Mouse (Mus musculus) ES-E14 (cell line): Measurements from ENCODE around the gene Cebpzos. TPM values are rescaled to one million over a fixed set of nuclear protein-coding genes. Genes with fewer than 3 reads are reported as not detected.
A peak's percentile ranks its signal among the peaks of the same experiment; 100 is the strongest.

ENCODE experiments used
- DNase-seq: peaks from one replicate; pipeline ENCODE4 v3.0.0-alpha.2; 2013; ENCODE audit warnings: low read depth, low spot score
- H3K27ac ChIP-seq: 2 replicates; pipeline ENCODE4 v1.5.1; 2012; ENCODE audit warnings: low read depth, mild to moderate bottlenecking, low read length, moderate library complexity, mixed read lengths; ENCODE audit not compliant: poor library complexity, insufficient read depth, severe bottlenecking
- H3K36me3 ChIP-seq: 2 replicates; pipeline ENCODE4 v1.6.1; 2012; ENCODE audit warnings: mild to moderate bottlenecking, low read length, moderate library complexity, mixed read lengths; ENCODE audit not compliant: control insufficient read depth, poor library complexity, insufficient read depth, severe bottlenecking
- H3K4me1 ChIP-seq, 2 experiments: fragments of 150-350 bp in 1 of 2; sonication (generic) in 1 of 2; 2 replicates each; pipeline ENCODE4 v1.6.1; 2012; ENCODE audit warnings: low read length in 2 of 2, mild to moderate bottlenecking in 1 of 2, mixed read lengths in 1 of 2; ENCODE audit not compliant: control insufficient read depth in 2 of 2, insufficient read depth in 2 of 2, poor library complexity in 1 of 2
- H3K4me3 ChIP-seq, 2 experiments: fragments of 150-350 bp in 1 of 2; sonication (generic) in 1 of 2; 2 replicates each; pipeline ENCODE4 v1.5.1; 2012; ENCODE audit warnings: low read length in 2 of 2, low read depth in 1 of 2, mild to moderate bottlenecking in 1 of 2, mixed read lengths in 1 of 2; ENCODE audit not compliant: insufficient read depth in 1 of 2, poor library complexity in 1 of 2, severe bottlenecking in 1 of 2
- H3K9ac ChIP-seq: 2 replicates; pipeline ENCODE4 v1.6.1; 2012; ENCODE audit warnings: low read depth, mild to moderate bottlenecking, low read length, mixed read lengths; ENCODE audit not compliant: poor library complexity, insufficient read depth, severe bottlenecking
- H3K9me3 ChIP-seq: fragments of 150-350 bp; sonication (generic); 2 replicates; pipeline ENCODE4 v1.6.1; 2012; ENCODE audit warnings: low read depth, mild to moderate bottlenecking, low read length; ENCODE audit not compliant: control insufficient read depth, insufficient read depth
- CHD2 ChIP-seq: IDR thresholded peaks from 2 replicates; pipeline ENCODE4 v1.6.1; 2014; ENCODE audit warnings: mild to moderate bottlenecking, low read depth, low read length, inconsistent platforms
- HCFC1 ChIP-seq: IDR thresholded peaks from 2 replicates; pipeline ENCODE4 v1.6.1; 2012; ENCODE audit warnings: low read length, inconsistent platforms, borderline replicate concordance; ENCODE audit not compliant: insufficient read depth
- MAFK ChIP-seq: IDR thresholded peaks from 2 replicates; pipeline ENCODE4 v1.6.1; 2014; ENCODE audit warnings: mild to moderate bottlenecking, low read depth, low read length, inconsistent platforms; ENCODE audit not compliant: insufficient read depth
- ZC3H11A ChIP-seq: IDR thresholded peaks from 2 replicates; pipeline ENCODE4 v1.6.1; 2012; ENCODE audit warnings: low read depth, mild to moderate bottlenecking, inconsistent platforms, low read length, borderline replicate concordance
- ZNF384 ChIP-seq: IDR thresholded peaks from 2 replicates; pipeline ENCODE4 v1.6.1; 2012; ENCODE audit warnings: low read depth, low read length, inconsistent platforms
- in situ Hi-C, 2 experiments: fragments of 600-800 bp; cut with MboI; formaldehyde crosslinking; loops; one replicate each; pipeline ENCODE4 v1.15.1; 2025; ENCODE audit warnings: low sequenced_read_pairs in 2 of 2, inconsistent platforms in 1 of 2; ENCODE audit not compliant: unreplicated experiment in 2 of 2
- total RNA-seq: library from RNA; depleted of rRNA; stranded (reverse); fragments of 300-350 nt; gene quantifications from 2 replicates; pipeline ENCODE4 v1.2.3, GENCODE M21; 2012

Gene Cebpzos
- total RNA-seq, 1 experiment, result 48.6 TPM

GRCm38 (mm10) chr17:78906892-78907291, 9.4 kb upstream of the Cebpzos start, which contains the start of gene Sult6b1:
Gene Sult6b1, minus strand, starts transcription at chr17:78906992.
- in situ Hi-C loops, result no loop called here
- Histone ChIP-seq H3K9ac (no peak within 1 kb of the TSS), H3K9me3 (no peaks in the 10 kb centered on the region), H3K27ac (no peak within 1 kb of the TSS), H3K4me3 (no peak within 1 kb of the TSS), H3K36me3 (no peaks in the 10 kb centered on the region), H3K4me1 (no peaks in the 10 kb centered on the region)
- no peak for TF ChIP-seq CHD2
- no peak for TF ChIP-seq HCFC1
- TF ChIP-seq MAFK, result no peak
- no peak for TF ChIP-seq ZNF384
- TF ChIP-seq ZC3H11A, result no peak
- DNase-seq, result no peak

GRCm38 (mm10) chr17:78909374-78909773, 6.9 kb upstream of the Cebpzos start:
- in situ Hi-C loops, result no loop called here
- no peaks in the 10 kb centered on the region for H3K9me3 ChIP-seq
- TF ChIP-seq HCFC1 (no peak), MAFK (no peak), ZNF384 (no peak), CHD2 (no peak), ZC3H11A (no peak)
- H3K4me1 ChIP-seq, result no peaks in the 10 kb centered on the region
- DNase-seq, result no peak
- no peak overlapping the region for H3K4me3 ChIP-seq
- H3K9ac ChIP-seq, result no peak overlapping the region
- H3K36me3 ChIP-seq, result no peaks in the 10 kb centered on the region
- H3K27ac ChIP-seq, result no peak overlapping the region

- peak; percentile 59 for DNase-seq
- TF ChIP-seq ZC3H11A (no peak), CHD2 (0 out of 2 replicates have a peak, but pooled peaks have one; percentile 57)
- Histone ChIP-seq H3K36me3 (no peaks in the 10 kb centered on the region), H3K27ac (peak overlapping the region; percentile 87), H3K9ac (peak overlapping the region; percentile 85), H3K9me3 (no peaks in the 10 kb centered on the region), H3K4me3 (peak overlapping the region; percentile 84 to 86), H3K4me1 (peaks cover 3 to 4% of the 10 kb centered on the region in 2 experiments; a peak in 3 of 4 replicates)
- in situ Hi-C loops, result no loop called here
These were observed 3.4 kb upstream of the Cebpzos start for GRCm38 (mm10) chr17:78912861-78913281.

- no peak for TF ChIP-seq ZC3H11A
- no peak for TF ChIP-seq MAFK
- no peak for TF ChIP-seq CHD2
- no peak for TF ChIP-seq HCFC1
- no peak for TF ChIP-seq ZNF384
- DNase-seq, result peak; percentile 39
These were observed 2.4 kb upstream of the Cebpzos start for GRCm38 (mm10) chr17:78913921-78914320.

GRCm38 (mm10) chr17:78915772-78916171, 528 bp upstream of the Cebpzos start:
- Histone ChIP-seq H3K9ac (peak overlapping the region; percentile 27; the same call in 1 of the 2 replicates), H3K9me3 (no peaks in the 10 kb centered on the region), H3K4me3 (peak overlapping the region; percentile 60 to 66), H3K36me3 (peaks cover 14% of the 10 kb centered on the region), H3K27ac (peak overlapping the region; percentile 57; the same call in 1 of the 2 replicates), H3K4me1 (peaks cover 3 to 4% of the 10 kb centered on the region in 2 experiments; a peak in 3 of 4 replicates)
- DNase-seq, result no peak
- in situ Hi-C loops, result no loop called here
- no peak for TF ChIP-seq ZC3H11A
- no peak for TF ChIP-seq MAFK
- no peak for TF ChIP-seq ZNF384
- no peak for TF ChIP-seq HCFC1
- TF ChIP-seq CHD2, result no peak

More at GRCm38 (mm10) chr17:78913921-78914320, 2.4 kb upstream of the Cebpzos start:
- no peaks in the 10 kb centered on the region for H3K9me3 ChIP-seq
- peak overlapping the region; percentile 9 to 84 for H3K4me3 ChIP-seq
- H3K36me3 ChIP-seq, result peaks cover 6% of the 10 kb centered on the region
- no peak overlapping the region; the same call in 1 of the 2 replicates for H3K9ac ChIP-seq
- peak overlapping the region; percentile 87 for H3K27ac ChIP-seq
- peaks cover 3 to 4% of the 10 kb centered on the region in 2 experiments; a peak in 3 of 4 replicates for H3K4me1 ChIP-seq
- in situ Hi-C loops, result no loop called here
